Mouse (Mus musculus) adrenal gland, postnatal 14 days (tissue): ENCODE data around the gene Marcks. TPM values are rescaled to one million over a fixed set of nuclear protein-coding genes. Genes with fewer than 3 reads are reported as not detected.
"Not testable (repeated sequence)": the region's sequence is repeated elsewhere in the genome, so short reads cannot be mapped to it uniquely, and the experiment has no call there.

ENCODE experiments used
- DNase-seq: peaks from one replicate; pipeline ENCODE4 v3.0.0; 2021; ENCODE audit warnings: mixed read lengths
- total RNA-seq: library from RNA; stranded (reverse); gene quantifications from 2 replicates; pipeline ENCODE4 v1.2.3, GENCODE M21; 2021

The Marcks gene
- total RNA-seq, 1 experiment from 2014 or later, result 83.8 TPM

- peak; percentile 96 for DNase-seq
Observed at GRCm38 (mm10) chr10:37136981-37137518, 1.7 kb downstream of the Marcks start.

- peak; percentile 67 for DNase-seq
Observed at GRCm38 (mm10) chr10:37135951-37136751, 2.6 kb downstream of the Marcks start.

- no peak for DNase-seq
Observed at GRCm38 (mm10) chr10:37133876-37134708, 4.6 kb downstream of the Marcks start.

GRCm38 (mm10) chr10:37132671-37133070, 6.0 kb downstream of the Marcks start:
- DNase-seq, result no peak

GRCm38 (mm10) chr10:37129652-37130051, 9.1 kb downstream of the Marcks start:
- DNase-seq, result no peak

GRCm38 (mm10) chr10:37115329-37115728, 23.4 kb downstream of the Marcks start:
- no peak for DNase-seq

- DNase-seq, result no peak
Observed at GRCm38 (mm10) chr10:37112812-37113211, 25.9 kb downstream of the Marcks start.

GRCm38 (mm10) chr10:37112362-37112761, 26.4 kb downstream of the Marcks start:
- DNase-seq, result no peak

GRCm38 (mm10) chr10:37111432-37111831, 27.3 kb downstream of the Marcks start:
- DNase-seq, result no peak

GRCm38 (mm10) chr10:37106871-37107627, 31.7 kb downstream of the Marcks start:
- DNase-seq, result no peak

GRCm38 (mm10) chr10:37106303-37106702, 32.4 kb downstream of the Marcks start:
- no peak for DNase-seq

- no peak for DNase-seq
Observed at GRCm38 (mm10) chr10:37102227-37103080, 36.3 kb downstream of the Marcks start.

- DNase-seq, result no peak
Observed at GRCm38 (mm10) chr10:37101733-37102132, 37.0 kb downstream of the Marcks start.

GRCm38 (mm10) chr10:37096529-37096928, 42.2 kb downstream of the Marcks start:
- DNase-seq, result no peak

GRCm38 (mm10) chr10:37095803-37096202, 42.9 kb downstream of the Marcks start:
- peak; percentile 42 for DNase-seq

- DNase-seq, result no peak
Observed at GRCm38 (mm10) chr10:37093306-37093705, 45.4 kb downstream of the Marcks start.

- no peak for DNase-seq
Observed at GRCm38 (mm10) chr10:37090411-37090810, 48.3 kb downstream of the Marcks start.

- DNase-seq, result not testable (repeated sequence)
Observed at GRCm38 (mm10) chr10:37084071-37084470, 54.6 kb downstream of the Marcks start.
